Mouse (Mus musculus): ENCODE measurements around the gene Itprip. TPM values are rescaled to one million over a fixed set of nuclear protein-coding genes. Genes with fewer than 3 reads are reported as not detected.
A peak's percentile ranks its signal among the peaks of the same experiment; 100 is the strongest.

Itprip gene
- polyA plus RNA-seq, 1 experiment from 2014 or later = 13.2 TPM

- Histone ChIP-seq H3K27me3 (ENCODE audit: control insufficient read depth, insufficient read depth, low read length) (no peaks in the 10 kb centered on the region), H3K9ac (ENCODE audit: low read length) (peak overlapping the region; percentile 90), H3K36me3 (ENCODE audit: control insufficient read depth, insufficient read depth, low read length) (no peaks in the 10 kb centered on the region), H3K9me3 (ENCODE audit: control insufficient read depth, low read length) (no peaks in the 10 kb centered on the region), H3K27ac (ENCODE audit: low read depth, low read length) (peak overlapping the region; percentile 52), H3K4me3 (ENCODE audit: low read depth, low read length) (peak overlapping the region; percentile 68), H3K4me2 (peak overlapping the region; percentile 74), H3K4me1 (ENCODE audit: control insufficient read depth, insufficient read depth, low read length) (peaks cover 21% of the 10 kb centered on the region)
- under 1% methylated on average over 29 of the region's 29 CpGs for WGBS
- ATAC-seq (ENCODE audit: low FRiP score) = peak; percentile 53
- peak; percentile 93 for DNase-seq (ENCODE audit: low spot score, missing footprints)
These were observed 521 bp downstream of the Itprip start for GRCm38 (mm10) chr19:47918455-47919101.

GRCm38 (mm10) chr19:47918016-47918415 is 1.1 kb downstream of the Itprip start:
- no peaks in the 10 kb centered on the region for H3K27me3 ChIP-seq (ENCODE audit: control insufficient read depth, insufficient read depth, low read length)
- peaks cover 21% of the 10 kb centered on the region for H3K4me1 ChIP-seq (ENCODE audit: control insufficient read depth, insufficient read depth, low read length)
- WGBS = 15% methylated on average over 9 of the region's 9 CpGs
- no peak overlapping the region for H3K27ac ChIP-seq (ENCODE audit: low read depth, low read length)
- peak overlapping the region; percentile 90 for H3K9ac ChIP-seq (ENCODE audit: low read length)
- no peaks in the 10 kb centered on the region for H3K9me3 ChIP-seq (ENCODE audit: control insufficient read depth, low read length)
- DNase-seq (ENCODE audit: low spot score, missing footprints) (no peak), ATAC-seq (ENCODE audit: low FRiP score) (no peak)
- no peaks in the 10 kb centered on the region for H3K36me3 ChIP-seq (ENCODE audit: control insufficient read depth, insufficient read depth, low read length)
- peak overlapping the region; percentile 68 for H3K4me3 ChIP-seq (ENCODE audit: low read depth, low read length)
- peak overlapping the region; percentile 74 for H3K4me2 ChIP-seq

- Histone ChIP-seq H3K4me1 (ENCODE audit: control insufficient read depth, insufficient read depth, low read length) (peaks cover 21% of the 10 kb centered on the region), H3K36me3 (ENCODE audit: control insufficient read depth, insufficient read depth, low read length) (no peaks in the 10 kb centered on the region), H3K9me3 (ENCODE audit: control insufficient read depth, low read length) (no peaks in the 10 kb centered on the region), H3K4me3 (ENCODE audit: low read depth, low read length) (peak overlapping the region; percentile 68), H3K27me3 (ENCODE audit: control insufficient read depth, insufficient read depth, low read length) (no peaks in the 10 kb centered on the region), H3K9ac (ENCODE audit: low read length) (peak overlapping the region; percentile 90), H3K27ac (ENCODE audit: low read depth, low read length) (no peak overlapping the region), H3K4me2 (peak overlapping the region; percentile 74)
- no peak for ATAC-seq (ENCODE audit: low FRiP score)
- DNase-seq (ENCODE audit: low spot score, missing footprints) = peak; percentile 84
- 9% methylated on average over 4 of the region's 4 CpGs for WGBS
These were observed 1.7 kb downstream of the Itprip start for GRCm38 (mm10) chr19:47917396-47917795.

- WGBS = 81% methylated on average over 4 of the region's 4 CpGs
- peaks cover 21% of the 10 kb centered on the region for H3K4me1 ChIP-seq (ENCODE audit: control insufficient read depth, insufficient read depth, low read length)
- no peak overlapping the region for H3K4me2 ChIP-seq
- H3K9me3 ChIP-seq (ENCODE audit: control insufficient read depth, low read length) = no peaks in the 10 kb centered on the region
- H3K27me3 ChIP-seq (ENCODE audit: control insufficient read depth, insufficient read depth, low read length) = no peaks in the 10 kb centered on the region
- no peak overlapping the region for H3K4me3 ChIP-seq (ENCODE audit: low read depth, low read length)
- no peak overlapping the region for H3K9ac ChIP-seq (ENCODE audit: low read length)
- ATAC-seq (ENCODE audit: low FRiP score) = no peak
- no peaks in the 10 kb centered on the region for H3K36me3 ChIP-seq (ENCODE audit: control insufficient read depth, insufficient read depth, low read length)
- peak; percentile 8 for DNase-seq (ENCODE audit: low spot score, missing footprints)
- H3K27ac ChIP-seq (ENCODE audit: low read depth, low read length) = no peak overlapping the region
These were observed 3.8 kb downstream of the Itprip start for GRCm38 (mm10) chr19:47915251-47915650.

- Histone ChIP-seq H3K27ac (ENCODE audit: low read depth, low read length) (no peak overlapping the region), H3K9ac (ENCODE audit: low read length) (no peak overlapping the region), H3K36me3 (ENCODE audit: control insufficient read depth, insufficient read depth, low read length) (no peaks in the 10 kb centered on the region), H3K4me1 (ENCODE audit: control insufficient read depth, insufficient read depth, low read length) (peaks cover 22% of the 10 kb centered on the region), H3K4me2 (no peak overlapping the region), H3K4me3 (ENCODE audit: low read depth, low read length) (no peak overlapping the region), H3K27me3 (ENCODE audit: control insufficient read depth, insufficient read depth, low read length) (no peaks in the 10 kb centered on the region), H3K9me3 (ENCODE audit: control insufficient read depth, low read length) (no peaks in the 10 kb centered on the region)
- 94% methylated on average over 4 of the region's 4 CpGs for WGBS
- peak; percentile 65 for DNase-seq (ENCODE audit: low spot score, missing footprints)
- ATAC-seq (ENCODE audit: low FRiP score) = no peak
These were observed 4.9 kb downstream of the Itprip start for GRCm38 (mm10) chr19:47914191-47914590.

GRCm38 (mm10) chr19:47913344-47913743 is 5.8 kb downstream of the Itprip start:
- Histone ChIP-seq H3K27ac (ENCODE audit: low read depth, low read length) (no peak overlapping the region), H3K4me2 (no peak overlapping the region), H3K4me3 (ENCODE audit: low read depth, low read length) (no peak overlapping the region), H3K4me1 (ENCODE audit: control insufficient read depth, insufficient read depth, low read length) (peaks cover 30% of the 10 kb centered on the region), H3K27me3 (ENCODE audit: control insufficient read depth, insufficient read depth, low read length) (no peaks in the 10 kb centered on the region), H3K36me3 (ENCODE audit: control insufficient read depth, insufficient read depth, low read length) (no peaks in the 10 kb centered on the region), H3K9me3 (ENCODE audit: control insufficient read depth, low read length) (no peaks in the 10 kb centered on the region), H3K9ac (ENCODE audit: low read length) (no peak overlapping the region)
- 89% methylated on average over 7 of the region's 7 CpGs for WGBS
- peak; percentile 51 for DNase-seq (ENCODE audit: low spot score, missing footprints)
- ATAC-seq (ENCODE audit: low FRiP score) = no peak

- H3K27ac ChIP-seq (ENCODE audit: low read depth, low read length) = peak overlapping the region; percentile 87; the same call in 1 of the 2 replicates
These were observed 8.3 kb downstream of the Itprip start for GRCm38 (mm10) chr19:47910751-47911150.

GRCm38 (mm10) chr19:47910117-47910618 is 8.9 kb downstream of the Itprip start:
- Histone ChIP-seq H3K27me3 (ENCODE audit: control insufficient read depth, insufficient read depth, low read length) (no peaks in the 10 kb centered on the region), H3K4me2 (peak overlapping the region; percentile 50), H3K9me3 (ENCODE audit: control insufficient read depth, low read length) (no peaks in the 10 kb centered on the region), H3K36me3 (ENCODE audit: control insufficient read depth, insufficient read depth, low read length) (no peaks in the 10 kb centered on the region), H3K4me1 (ENCODE audit: control insufficient read depth, insufficient read depth, low read length) (peaks cover 14% of the 10 kb centered on the region), H3K27ac (ENCODE audit: low read depth, low read length) (peak overlapping the region; percentile 87), H3K4me3 (ENCODE audit: low read depth, low read length) (0 out of 2 replicates have a peak overlapping the region, but pooled peaks have one; percentile 17), H3K9ac (ENCODE audit: low read length) (peak overlapping the region; percentile 63)
- peak; percentile 89 for DNase-seq (ENCODE audit: low spot score, missing footprints)
- 33% methylated on average over 4 of the region's 4 CpGs for WGBS
- peak; percentile 13; the same call in 1 of the 2 replicates for ATAC-seq (ENCODE audit: low FRiP score)

More at GRCm38 (mm10) chr19:47910751-47911150, 8.3 kb downstream of the Itprip start:
- 89% methylated on average over 4 of the region's 4 CpGs for WGBS
- Histone ChIP-seq H3K4me2 (no peak overlapping the region), H3K36me3 (ENCODE audit: control insufficient read depth, insufficient read depth, low read length) (no peaks in the 10 kb centered on the region), H3K4me3 (ENCODE audit: low read depth, low read length) (no peak overlapping the region), H3K9ac (ENCODE audit: low read length) (peak overlapping the region; percentile 63; the same call in 1 of the 2 replicates), H3K4me1 (ENCODE audit: control insufficient read depth, insufficient read depth, low read length) (peaks cover 14% of the 10 kb centered on the region), H3K27me3 (ENCODE audit: control insufficient read depth, insufficient read depth, low read length) (no peaks in the 10 kb centered on the region), H3K9me3 (ENCODE audit: control insufficient read depth, low read length) (no peaks in the 10 kb centered on the region)
- ATAC-seq (ENCODE audit: low FRiP score) (no peak), DNase-seq (ENCODE audit: low spot score, missing footprints) (peak; percentile 79)

GRCm38 (mm10) chr19:47909387-47910116 is 9.5 kb downstream of the Itprip start:
- Histone ChIP-seq H3K27ac (ENCODE audit: low read depth, low read length) (peak overlapping the region; percentile 87), H3K4me1 (ENCODE audit: control insufficient read depth, insufficient read depth, low read length) (peaks cover 14% of the 10 kb centered on the region), H3K27me3 (ENCODE audit: control insufficient read depth, insufficient read depth, low read length) (no peaks in the 10 kb centered on the region), H3K4me3 (ENCODE audit: low read depth, low read length) (peak overlapping the region; percentile 17), H3K9me3 (ENCODE audit: control insufficient read depth, low read length) (no peaks in the 10 kb centered on the region), H3K4me2 (peak overlapping the region; percentile 50), H3K36me3 (ENCODE audit: control insufficient read depth, insufficient read depth, low read length) (no peaks in the 10 kb centered on the region), H3K9ac (ENCODE audit: low read length) (peak overlapping the region; percentile 63)
- DNase-seq (ENCODE audit: low spot score, missing footprints) = peak; percentile 96
- 2% methylated on average over 10 of the region's 10 CpGs for WGBS
- ATAC-seq (ENCODE audit: low FRiP score) = peak; percentile 89

All from midbrain, embryonic 11.5 days (tissue).